Mouse (Mus musculus): Measurements from ENCODE around the gene Naa38.

DNA sequence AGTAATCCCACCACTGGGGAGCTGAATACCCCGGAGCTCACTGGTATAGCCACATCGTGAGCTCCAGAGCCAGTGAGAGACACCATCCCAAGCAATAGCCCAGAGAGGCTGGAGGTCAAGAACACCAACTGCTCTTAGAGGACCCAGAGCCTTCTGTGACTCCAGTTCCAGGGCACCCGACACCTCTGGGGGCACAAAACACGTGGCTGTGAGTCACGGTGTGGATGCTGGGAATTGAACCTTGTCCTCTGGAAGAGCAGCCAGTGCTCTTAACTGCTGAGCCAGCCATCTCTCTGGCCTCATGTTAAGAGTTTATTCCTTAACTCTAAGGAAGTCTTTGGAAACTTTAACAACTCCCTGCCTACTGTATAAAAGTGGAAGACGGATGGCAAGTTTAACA lies 10.3 kb upstream of the Naa38 start:
- no peak for TF ChIP-seq POLR2A (IDR thresholded peaks at IDR 0.05; ENCODE audit: borderline replicate concordance, control insufficient read depth, low read depth, low read length)
- TF ChIP-seq CTCF (IDR thresholded peaks at IDR 0.05; ENCODE audit: control insufficient read depth, insufficient read depth, low read length): no peak
